Mouse (Mus musculus) gastrocnemius, postnatal 4 days (tissue): ENCODE data around the gene Cnpy3. TPM values are rescaled to one million over a fixed set of nuclear protein-coding genes. Genes with fewer than 3 reads are reported as not detected.

ENCODE experiments used
- DNase-seq, 2 experiments: peaks; one replicate each; pipeline ENCODE4 v3.0.0; 2021 to 2022; ENCODE audit warnings: low spot score in 2 of 2, mixed read lengths in 2 of 2
- total RNA-seq, 2 experiments: library from RNA; stranded (reverse); gene quantifications; 2 replicates each; pipeline ENCODE4 v1.2.3; 2021

The Cnpy3 gene
- total RNA-seq, 2 experiments from 2014 or later = 26.4 to 27.8 TPM

- DNase-seq = no peak
Measured at GRCm38 (mm10) chr17:46721077-46721476, 30.9 kb downstream of the Cnpy3 start.

GRCm38 (mm10) chr17:46714756-46715481 is 37.1 kb downstream of the Cnpy3 start:
- DNase-seq = no peak

GRCm38 (mm10) chr17:46713849-46714248 is 38.2 kb downstream of the Cnpy3 start:
- no peak for DNase-seq

GRCm38 (mm10) chr17:46712442-46712841 is 39.6 kb downstream of the Cnpy3 start:
- no peak for DNase-seq

GRCm38 (mm10) chr17:46711612-46712271 is 40.3 kb downstream of the Cnpy3 start:
- DNase-seq = peak in 1 of 2 experiments; percentile 66

GRCm38 (mm10) chr17:46710959-46711597 is 40.9 kb downstream of the Cnpy3 start, which contains the start of gene Pex6:
Pex6 (plus strand) TSS chr17:46711463.
- peak; percentile 91 to 96 for DNase-seq

GRCm38 (mm10) chr17:46706375-46707089 is 45.5 kb downstream of the Cnpy3 start:
- no peak for DNase-seq

- DNase-seq = peak; percentile 87 to 94
Measured at GRCm38 (mm10) chr17:46704887-46705835, 46.9 kb downstream of the Cnpy3 start, which contains the start of gene Ppp2r5d. Ppp2r5d (minus strand) TSS chr17:46705111.

- no peak for DNase-seq
Measured at GRCm38 (mm10) chr17:46703971-46704886, 47.8 kb downstream of the Cnpy3 start.

GRCm38 (mm10) chr17:46702506-46702905 is 49.5 kb downstream of the Cnpy3 start:
- DNase-seq = no peak

- DNase-seq = no peak
Measured at GRCm38 (mm10) chr17:46702100-46702499, 49.9 kb downstream of the Cnpy3 start.

- DNase-seq = no peak
Measured at GRCm38 (mm10) chr17:46701489-46701888, 50.5 kb downstream of the Cnpy3 start.

GRCm38 (mm10) chr17:46699912-46700311 is 52.1 kb downstream of the Cnpy3 start:
- no peak for DNase-seq

- no peak for DNase-seq
Measured at GRCm38 (mm10) chr17:46699245-46699644, 52.8 kb downstream of the Cnpy3 start.

GRCm38 (mm10) chr17:46698515-46698914 is 53.5 kb downstream of the Cnpy3 start:
- no peak for DNase-seq

- no peak for DNase-seq
Measured at GRCm38 (mm10) chr17:46694517-46695063, 57.4 kb downstream of the Cnpy3 start.

- no peak for DNase-seq
Measured at GRCm38 (mm10) chr17:46691390-46691789, 60.6 kb downstream of the Cnpy3 start.

- no peak for DNase-seq
Measured at GRCm38 (mm10) chr17:46690665-46691064, 61.3 kb downstream of the Cnpy3 start.

GRCm38 (mm10) chr17:46685913-46686312 is 66.1 kb downstream of the Cnpy3 start:
- no peak for DNase-seq
